Mouse (Mus musculus) hindbrain, embryonic 12.5 days (tissue): Measurements from ENCODE around the gene Gm8332. TPM values are rescaled to one million over a fixed set of nuclear protein-coding genes. Genes with fewer than 3 reads are reported as not detected.
"Not testable (repeated sequence)": the region's sequence is repeated elsewhere in the genome, so short reads cannot be mapped to it uniquely, and the experiment has no call there.

Source experiments
- ATAC-seq: fragments of 200-750 bp; cut with Nextera tagmentation; 2 replicates; pipeline ENCODE4 v1.8.0; 2017; ENCODE audit warnings: moderate TSS enrichment; ENCODE audit not compliant: low FRiP score
- H3K27ac ChIP-seq: fragments of 300-500 bp; sonication (generic); 2 replicates; pipeline ENCODE4 v1.5.1; 2016; ENCODE audit warnings: mild to moderate bottlenecking
- H3K27me3 ChIP-seq: fragments of 300-500 bp; sonication (generic); 2 replicates; pipeline ENCODE4 v1.6.1; 2016; ENCODE audit warnings: mild to moderate bottlenecking
- H3K36me3 ChIP-seq: fragments of 300-500 bp; sonication (generic); 2 replicates; pipeline ENCODE4 v1.6.1; 2016; ENCODE audit warnings: mild to moderate bottlenecking
- H3K4me1 ChIP-seq: fragments of 300-500 bp; sonication (generic); 2 replicates; pipeline ENCODE4 v1.6.1; 2016
- H3K4me2 ChIP-seq: fragments of 300-500 bp; sonication (generic); replicated peaks from 2 replicates; pipeline ENCODE4 v1.6.1; 2016; ENCODE audit warnings: mild to moderate bottlenecking
- H3K4me3 ChIP-seq: fragments of 300-500 bp; sonication (generic); 2 replicates; pipeline ENCODE4 v1.5.1; 2016; ENCODE audit warnings: mild to moderate bottlenecking
- H3K9ac ChIP-seq: fragments of 300-500 bp; sonication (generic); 2 replicates; pipeline ENCODE4 v1.6.1; 2016; ENCODE audit warnings: mild to moderate bottlenecking, moderate library complexity
- H3K9me3 ChIP-seq: fragments of 300-500 bp; sonication (generic); replicated peaks from 2 replicates; pipeline ENCODE4 v1.6.1; 2016; ENCODE audit warnings: mild to moderate bottlenecking
- WGBS: fragments of 180-500 bp; shearing (Covaris S2); methylation state at CpG from one replicate; pipeline ENCODE4 v1.1.7; 2016; 5-methylcytosine and 5-hydroxymethylcytosine counted together
- polyA plus RNA-seq: library from polyadenylated mRNA; unstranded; fragments of >200 nt; fragmentation: Nextera tagmentation; extraction: Ambion mirVana; gene quantifications from 2 replicates; pipeline ENCODE4 v1.2.1, GENCODE M21; 2016

The Gm8332 gene
- polyA plus RNA-seq = not detected in 2 replicates

- not testable (repeated sequence) for ATAC-seq, H3K36me3 ChIP-seq, H3K9me3 ChIP-seq, H3K4me3 ChIP-seq, H3K27me3 ChIP-seq, H3K27ac ChIP-seq, H3K9ac ChIP-seq, H3K4me1 ChIP-seq, H3K4me2 ChIP-seq
- WGBS = 68% methylated on average over 2 of the region's 2 CpGs
These were observed at the start of gene Gm8332 for GRCm38 (mm10) chr12:88250000-88250399. Gene Gm8332, minus strand, starts transcription at chr12:88250100.

GRCm38 (mm10) chr12:88297171-88297570 lies 47.3 kb upstream of the Gm8332 start:
- ATAC-seq, H3K9me3 ChIP-seq, H3K27ac ChIP-seq, H3K27me3 ChIP-seq, H3K36me3 ChIP-seq, H3K4me2 ChIP-seq, H3K9ac ChIP-seq, H3K4me1 ChIP-seq, H3K4me3 ChIP-seq: not testable (repeated sequence)
- 68% methylated on average over 2 of the region's 2 CpGs for WGBS

- H3K27ac ChIP-seq, H3K36me3 ChIP-seq, H3K9me3 ChIP-seq, H3K9ac ChIP-seq, H3K4me1 ChIP-seq, H3K4me3 ChIP-seq, ATAC-seq, H3K4me2 ChIP-seq, H3K27me3 ChIP-seq: not testable (repeated sequence)
- 83% methylated on average over 4 of the region's 4 CpGs for WGBS
These were observed 43.2 kb upstream of the Gm8332 start for GRCm38 (mm10) chr12:88293082-88293481.

GRCm38 (mm10) chr12:88285224-88285623 lies 35.3 kb upstream of the Gm8332 start:
- not testable (repeated sequence) for H3K4me3 ChIP-seq, H3K27ac ChIP-seq, H3K4me2 ChIP-seq, H3K9me3 ChIP-seq, H3K4me1 ChIP-seq, H3K36me3 ChIP-seq, H3K27me3 ChIP-seq, ATAC-seq, H3K9ac ChIP-seq
- 87% methylated on average over 5 of the region's 5 CpGs for WGBS

GRCm38 (mm10) chr12:88274400-88274799 lies 24.5 kb upstream of the Gm8332 start, which contains the start of gene Gm5662:
Gene Gm5662, minus strand, starts transcription at chr12:88274500.
- not testable (repeated sequence) for H3K9me3 ChIP-seq, H3K9ac ChIP-seq, H3K4me3 ChIP-seq, H3K4me2 ChIP-seq, ATAC-seq, H3K27me3 ChIP-seq, H3K27ac ChIP-seq, H3K36me3 ChIP-seq, H3K4me1 ChIP-seq
- 81% methylated on average over 5 of the region's 5 CpGs for WGBS

- no peaks in the 10 kb centered on the region for H3K27me3 ChIP-seq
- no peak overlapping the region for H3K9ac ChIP-seq
- no peaks in the 10 kb centered on the region for H3K36me3 ChIP-seq
- WGBS = 52% methylated on average over 1 of the region's 1 CpGs
- H3K4me3 ChIP-seq = no peak overlapping the region
- H3K4me2 ChIP-seq = no peak overlapping the region
- H3K27ac ChIP-seq = no peak overlapping the region
- H3K9me3 ChIP-seq = peaks cover 3% of the 10 kb centered on the region; the same call in 1 of the 2 replicates
- ATAC-seq = no peak
- no peaks in the 10 kb centered on the region for H3K4me1 ChIP-seq
These were observed 7.3 kb upstream of the Gm8332 start for GRCm38 (mm10) chr12:88257241-88257640.

- 60% methylated on average over 2 of the region's 2 CpGs for WGBS
These were observed 6.0 kb upstream of the Gm8332 start for GRCm38 (mm10) chr12:88255917-88256316.

GRCm38 (mm10) chr12:88245786-88246185 lies 4.1 kb downstream of the Gm8332 start:
- H3K9ac ChIP-seq, H3K4me2 ChIP-seq, H3K27ac ChIP-seq, H3K4me3 ChIP-seq, H3K4me1 ChIP-seq, H3K27me3 ChIP-seq, ATAC-seq, H3K9me3 ChIP-seq, H3K36me3 ChIP-seq: not testable (repeated sequence)

More at GRCm38 (mm10) chr12:88255917-88256316, 6.0 kb upstream of the Gm8332 start:
- not testable (repeated sequence) for H3K9ac ChIP-seq, H3K9me3 ChIP-seq, H3K36me3 ChIP-seq, H3K4me1 ChIP-seq, H3K27me3 ChIP-seq, H3K4me2 ChIP-seq, ATAC-seq, H3K27ac ChIP-seq, H3K4me3 ChIP-seq

- H3K4me3 ChIP-seq, H3K4me2 ChIP-seq, H3K9ac ChIP-seq, ATAC-seq, H3K4me1 ChIP-seq, H3K27ac ChIP-seq, H3K27me3 ChIP-seq, H3K9me3 ChIP-seq, H3K36me3 ChIP-seq: not testable (repeated sequence)
- 44% methylated on average over 1 of the region's 1 CpGs for WGBS
These were observed 7.0 kb downstream of the Gm8332 start for GRCm38 (mm10) chr12:88242940-88243339.

GRCm38 (mm10) chr12:88219445-88219844 lies 30.5 kb downstream of the Gm8332 start:
- Histone ChIP-seq H3K4me1 (no peaks in the 10 kb centered on the region), H3K27ac (no peak overlapping the region), H3K9me3 (peaks cover 4% of the 10 kb centered on the region; the same call in 1 of the 2 replicates), H3K27me3 (no peaks in the 10 kb centered on the region), H3K9ac (no peak overlapping the region), H3K4me2 (no peak overlapping the region), H3K36me3 (no peaks in the 10 kb centered on the region), H3K4me3 (no peak overlapping the region)
- no peak for ATAC-seq
- 92% methylated on average over 3 of the region's 3 CpGs for WGBS

- not testable (repeated sequence) for H3K36me3 ChIP-seq, H3K27me3 ChIP-seq, H3K9me3 ChIP-seq, H3K9ac ChIP-seq, H3K4me3 ChIP-seq, ATAC-seq, H3K4me2 ChIP-seq, H3K27ac ChIP-seq, H3K4me1 ChIP-seq
These were observed 31.8 kb downstream of the Gm8332 start for GRCm38 (mm10) chr12:88218059-88218458.

GRCm38 (mm10) chr12:88214641-88215040 lies 35.3 kb downstream of the Gm8332 start:
- H3K9ac ChIP-seq = no peak overlapping the region
- no peaks in the 10 kb centered on the region for H3K36me3 ChIP-seq
- ATAC-seq = no peak
- H3K4me3 ChIP-seq = no peak overlapping the region
- no peak overlapping the region for H3K27ac ChIP-seq
- H3K4me2 ChIP-seq = no peak overlapping the region
- no peaks in the 10 kb centered on the region for H3K4me1 ChIP-seq
- no peaks in the 10 kb centered on the region for H3K27me3 ChIP-seq
- peaks cover 4% of the 10 kb centered on the region; the same call in 1 of the 2 replicates for H3K9me3 ChIP-seq
- 86% methylated on average over 12 of the region's 12 CpGs for WGBS

- ATAC-seq, H3K4me3 ChIP-seq, H3K4me2 ChIP-seq, H3K27me3 ChIP-seq, H3K36me3 ChIP-seq, H3K27ac ChIP-seq, H3K4me1 ChIP-seq, H3K9ac ChIP-seq, H3K9me3 ChIP-seq: not testable (repeated sequence)
- 87% methylated on average over 9 of the region's 9 CpGs for WGBS
These were observed 38.4 kb downstream of the Gm8332 start for GRCm38 (mm10) chr12:88211458-88211857.
